Mouse (Mus musculus) intestine, embryonic 14.5 days (tissue): ENCODE measurements around the gene Prkd2. TPM values are rescaled to one million over a fixed set of nuclear protein-coding genes. Genes with fewer than 3 reads are reported as not detected.

Experiments
- ATAC-seq: fragments of 200-750 bp; cut with Nextera tagmentation; replicated peaks from 2 replicates; pipeline ENCODE4 v1.8.0; 2017; ENCODE audit warnings: low read depth, moderate number of reproducible peaks, moderate TSS enrichment, moderate library complexity; ENCODE audit not compliant: low FRiP score, low TSS enrichment
- DNase-seq: peaks from one replicate; pipeline ENCODE4 v3.0.0-alpha.2; 2018; ENCODE audit warnings: low spot score
- H3K27ac ChIP-seq: fragments of 300-500 bp; sonication (generic); 2 replicates; pipeline ENCODE4 v1.5.1; 2014; ENCODE audit warnings: low read depth, mild to moderate bottlenecking, control low read depth
- H3K27me3 ChIP-seq: fragments of 300-500 bp; sonication (generic); replicated peaks from 2 replicates; pipeline ENCODE4 v1.6.1; 2014; ENCODE audit warnings: low read length, control low read depth; ENCODE audit not compliant: control insufficient read depth, insufficient read depth
- H3K36me3 ChIP-seq: fragments of 300-500 bp; sonication (generic); 2 replicates; pipeline ENCODE4 v1.6.1; 2014; ENCODE audit warnings: low read length, control low read depth; ENCODE audit not compliant: control insufficient read depth, insufficient read depth
- H3K4me1 ChIP-seq: fragments of 300-500 bp; sonication (generic); replicated peaks from 2 replicates; pipeline ENCODE4 v1.6.1; 2014; ENCODE audit warnings: low read length, control low read depth, mixed read lengths; ENCODE audit not compliant: control insufficient read depth, insufficient read depth
- H3K4me2 ChIP-seq: fragments of 300-500 bp; sonication (generic); 2 replicates; pipeline ENCODE4 v1.6.1; 2014; ENCODE audit warnings: low read length
- H3K4me3 ChIP-seq: fragments of 300-500 bp; sonication (generic); 2 replicates; pipeline ENCODE4 v1.5.1; 2014; ENCODE audit warnings: low read depth, low read length, control low read depth, mixed read lengths
- H3K9ac ChIP-seq: fragments of 300-500 bp; sonication (generic); 2 replicates; pipeline ENCODE4 v1.6.1; 2014; ENCODE audit warnings: mild to moderate bottlenecking, low read length
- H3K9me3 ChIP-seq: fragments of 300-500 bp; sonication (generic); 2 replicates; pipeline ENCODE4 v1.6.1; 2016; ENCODE audit warnings: low read length, control low read depth; ENCODE audit not compliant: control insufficient read depth
- WGBS: fragments of 180-500 bp; shearing (Covaris S2); extraction: QIAGEN DNeasy Blood & Tissue Kit; methylation state at CpG from one replicate; pipeline ENCODE4 v1.1.7; 2014; 5-methylcytosine and 5-hydroxymethylcytosine counted together
- polyA plus RNA-seq: library from polyadenylated mRNA; unstranded; fragments of >200 nt; fragmentation: Nextera tagmentation; extraction: Ambion mirVana; gene quantifications from 2 replicates; pipeline ENCODE4 v1.2.1, GENCODE M21; 2014

Prkd2 gene
- polyA plus RNA-seq, 1 experiment from 2014 or later, result 12.0 TPM

- DNase-seq (no peak), ATAC-seq (0 out of 2 replicates have a peak, but pooled peaks have one; percentile 26)
- Histone ChIP-seq H3K27me3 (0 out of 2 replicates have a peak, but pooled peaks cover 5% of the 10 kb centered on the region), H3K27ac (no peak overlapping the region), H3K4me2 (peak overlapping the region; percentile 28), H3K4me3 (peak overlapping the region; percentile 23), H3K36me3 (peaks cover 38% of the 10 kb centered on the region), H3K9ac (no peak overlapping the region), H3K4me1 (peaks cover 8% of the 10 kb centered on the region; the same call in 1 of the 2 replicates), H3K9me3 (peaks cover 16% of the 10 kb centered on the region)
- 34% methylated on average over 59 of the region's 95 CpGs for WGBS
Measured at GRCm38 (mm10) chr7:16885271-16885776, 42.6 kb downstream of the Prkd2 start.

- H3K27ac ChIP-seq, result no peak overlapping the region
- H3K9ac ChIP-seq, result no peak overlapping the region
- DNase-seq, result no peak
- H3K4me2 ChIP-seq, result no peak overlapping the region
- ATAC-seq, result no peak
- 0 out of 2 replicates have a peak, but pooled peaks cover 5% of the 10 kb centered on the region for H3K27me3 ChIP-seq
- peaks cover 3% of the 10 kb centered on the region; the same call in 1 of the 2 replicates for H3K4me1 ChIP-seq
- H3K9me3 ChIP-seq, result peaks cover 16% of the 10 kb centered on the region
- peaks cover 38% of the 10 kb centered on the region for H3K36me3 ChIP-seq
- 55% methylated on average over 59 of the region's 59 CpGs for WGBS
- no peak overlapping the region for H3K4me3 ChIP-seq
Measured at GRCm38 (mm10) chr7:16885905-16886304, 43.2 kb downstream of the Prkd2 start.

GRCm38 (mm10) chr7:16890536-16890935 is 47.8 kb downstream of the Prkd2 start:
- DNase-seq (peak; percentile 74), ATAC-seq (no peak)
- H3K36me3 ChIP-seq, result peaks cover 21% of the 10 kb centered on the region
- H3K9me3 ChIP-seq, result peaks cover 7% of the 10 kb centered on the region
- peaks cover 11% of the 10 kb centered on the region; the same call in 1 of the 2 replicates for H3K27me3 ChIP-seq
- H3K9ac ChIP-seq, result no peak overlapping the region
- H3K4me3 ChIP-seq, result no peak overlapping the region
- peaks cover 24% of the 10 kb centered on the region for H3K4me1 ChIP-seq
- H3K4me2 ChIP-seq, result peak overlapping the region; percentile 63
- peak overlapping the region; percentile 94 for H3K27ac ChIP-seq
- WGBS, result 23% methylated on average over 6 of the region's 6 CpGs

GRCm38 (mm10) chr7:16890944-16891343 is 48.2 kb downstream of the Prkd2 start:
- 3% methylated on average over 23 of the region's 23 CpGs for WGBS
- peak; percentile 68 for ATAC-seq
- H3K27me3 ChIP-seq, result peaks cover 7% of the 10 kb centered on the region; the same call in 1 of the 2 replicates
- peak overlapping the region; percentile 94 for H3K27ac ChIP-seq
- H3K9me3 ChIP-seq, result peaks cover 3% of the 10 kb centered on the region
- no peak overlapping the region for H3K4me3 ChIP-seq
- no peak overlapping the region for H3K9ac ChIP-seq
- H3K4me2 ChIP-seq, result peak overlapping the region; percentile 63
- DNase-seq, result peak; percentile 91
- H3K4me1 ChIP-seq, result peaks cover 24% of the 10 kb centered on the region
- peaks cover 16% of the 10 kb centered on the region for H3K36me3 ChIP-seq

GRCm38 (mm10) chr7:16891641-16892351 is 49.1 kb downstream of the Prkd2 start, which contains the start of gene Gng8:
Gene Gng8, plus strand, starts transcription at chr7:16891786.
- H3K4me1 ChIP-seq, result peaks cover 24% of the 10 kb centered on the region
- peak within 1 kb of the TSS; percentile 63 for H3K4me2 ChIP-seq
- peak within 1 kb of the TSS; percentile 32 for H3K4me3 ChIP-seq
- ATAC-seq (peak; percentile 80), DNase-seq (peak; percentile 93)
- WGBS, result under 1% methylated on average over 30 of the region's 30 CpGs
- peak within 1 kb of the TSS; percentile 94 for H3K27ac ChIP-seq
- peaks cover 7% of the 10 kb centered on the region; the same call in 1 of the 2 replicates for H3K27me3 ChIP-seq
- no peaks in the 10 kb centered on the region for H3K9me3 ChIP-seq
- H3K36me3 ChIP-seq, result peaks cover 8% of the 10 kb centered on the region; the same call in 1 of the 2 replicates
- peak within 1 kb of the TSS; percentile 32; the same call in 1 of the 2 replicates for H3K9ac ChIP-seq

GRCm38 (mm10) chr7:16892352-16892730 is 49.6 kb downstream of the Prkd2 start:
- Histone ChIP-seq H3K27me3 (peaks cover 7% of the 10 kb centered on the region; the same call in 1 of the 2 replicates), H3K9me3 (no peaks in the 10 kb centered on the region), H3K27ac (no peak overlapping the region), H3K4me2 (peak overlapping the region; percentile 63), H3K9ac (peak overlapping the region; percentile 20; the same call in 1 of the 2 replicates), H3K36me3 (0 out of 2 replicates have a peak, but pooled peaks cover 4% of the 10 kb centered on the region), H3K4me1 (peaks cover 24% of the 10 kb centered on the region), H3K4me3 (peak overlapping the region; percentile 32)
- 40% methylated on average over 9 of the region's 9 CpGs for WGBS
- DNase-seq (no peak), ATAC-seq (no peak; the same call in 1 of the 2 replicates)

GRCm38 (mm10) chr7:16893612-16894011 is 50.9 kb downstream of the Prkd2 start:
- no peak overlapping the region; the same call in 1 of the 2 replicates for H3K4me2 ChIP-seq

GRCm38 (mm10) chr7:16894279-16894678 is 51.6 kb downstream of the Prkd2 start:
- Histone ChIP-seq H3K9ac (no peak overlapping the region), H3K36me3 (no peaks in the 10 kb centered on the region), H3K27ac (no peak overlapping the region), H3K27me3 (peaks cover 7% of the 10 kb centered on the region; the same call in 1 of the 2 replicates), H3K4me3 (no peak overlapping the region), H3K4me2 (peak overlapping the region; percentile 51; the same call in 1 of the 2 replicates), H3K4me1 (peaks cover 24% of the 10 kb centered on the region), H3K9me3 (no peaks in the 10 kb centered on the region)
- WGBS, result 8% methylated on average over 4 of the region's 4 CpGs
- no peak for ATAC-seq
- no peak for DNase-seq

More at GRCm38 (mm10) chr7:16893612-16894011, 50.9 kb downstream of the Prkd2 start:
- Histone ChIP-seq H3K4me1 (peaks cover 24% of the 10 kb centered on the region), H3K4me3 (no peak overlapping the region), H3K9me3 (no peaks in the 10 kb centered on the region), H3K27ac (no peak overlapping the region), H3K27me3 (peaks cover 7% of the 10 kb centered on the region; the same call in 1 of the 2 replicates), H3K9ac (no peak overlapping the region), H3K36me3 (no peaks in the 10 kb centered on the region)
- ATAC-seq, result no peak
- 10% methylated on average over 6 of the region's 6 CpGs for WGBS
- no peak for DNase-seq
